Mouse (Mus musculus) hindbrain, embryonic 16.5 days (tissue): Measurements from ENCODE around the gene Wnt6. TPM values are rescaled to one million over a fixed set of nuclear protein-coding genes. Genes with fewer than 3 reads are reported as not detected.

ENCODE experiments used
- ATAC-seq: fragments of 200-750 bp; cut with Nextera tagmentation; 2 replicates; pipeline ENCODE4 v1.8.0; 2017; ENCODE audit warnings: moderate TSS enrichment, moderate library complexity
- H3K27ac ChIP-seq: fragments of 300-500 bp; sonication (generic); 2 replicates; pipeline ENCODE4 v1.5.1; 2014; ENCODE audit warnings: low read depth, mild to moderate bottlenecking, control low read depth, low read length, moderate library complexity
- H3K27me3 ChIP-seq: fragments of 300-500 bp; sonication (generic); replicated peaks from 2 replicates; pipeline ENCODE4 v1.6.1; 2014; ENCODE audit warnings: low read length; ENCODE audit not compliant: control insufficient read depth, insufficient read depth
- H3K36me3 ChIP-seq: fragments of 300-500 bp; sonication (generic); 2 replicates; pipeline ENCODE4 v1.6.1; 2014; ENCODE audit warnings: mild to moderate bottlenecking, low read length, moderate library complexity, mixed read lengths; ENCODE audit not compliant: control insufficient read depth, insufficient read depth
- H3K4me1 ChIP-seq: fragments of 300-500 bp; sonication (generic); 2 replicates; pipeline ENCODE4 v1.6.1; 2014; ENCODE audit warnings: low read depth, low read length; ENCODE audit not compliant: control insufficient read depth, insufficient read depth
- H3K4me2 ChIP-seq: fragments of 300-500 bp; sonication (generic); 2 replicates; pipeline ENCODE4 v1.6.1; 2014; ENCODE audit warnings: mild to moderate bottlenecking, low read length, control low read depth, moderate library complexity
- H3K4me3 ChIP-seq: fragments of 300-500 bp; sonication (generic); 2 replicates; pipeline ENCODE4 v1.5.1; 2014; ENCODE audit warnings: mild to moderate bottlenecking, low read length, control low read depth, moderate library complexity
- H3K9ac ChIP-seq: fragments of 300-500 bp; sonication (generic); 2 replicates; pipeline ENCODE4 v1.6.1; 2014; ENCODE audit warnings: low read depth, mild to moderate bottlenecking, control low read depth, low read length, moderate library complexity
- H3K9me3 ChIP-seq: fragments of 300-500 bp; sonication (generic); 2 replicates; pipeline ENCODE4 v1.6.1; 2014; ENCODE audit warnings: mild to moderate bottlenecking, low read length, moderate library complexity; ENCODE audit not compliant: control insufficient read depth
- WGBS: fragments of 180-500 bp; shearing (Covaris S2); extraction: QIAGEN DNeasy Blood & Tissue Kit; methylation state at CpG from one replicate; pipeline ENCODE4 v1.1.7; 2014; 5-methylcytosine and 5-hydroxymethylcytosine counted together
- polyA plus RNA-seq: library from polyadenylated mRNA; unstranded; fragments of >200 nt; fragmentation: Nextera tagmentation; extraction: Ambion mirVana; gene quantifications from 2 replicates; pipeline ENCODE4 v1.2.1, GENCODE M21; 2015

Wnt6 gene
- polyA plus RNA-seq, 1 experiment from 2014 or later: 6.1 TPM

DNA sequence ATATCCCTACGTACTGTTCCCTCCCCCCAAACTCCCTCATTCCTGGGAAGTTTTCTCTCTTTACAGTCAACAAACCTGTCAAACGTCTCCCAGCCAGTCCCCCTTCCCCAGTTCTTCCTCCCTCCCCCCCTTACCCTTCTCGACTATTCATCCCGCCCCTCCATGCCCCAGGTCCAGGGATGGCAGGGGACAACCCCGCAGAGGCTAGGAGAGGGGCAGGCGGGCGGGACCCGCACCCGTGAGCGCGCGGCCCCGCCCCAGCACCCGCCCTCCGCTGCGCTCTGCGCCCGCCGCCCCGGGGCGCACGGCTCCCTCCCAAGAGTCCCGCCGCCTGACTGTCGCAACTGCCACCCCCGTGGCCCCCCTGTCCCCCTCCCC, 236 bp upstream of the Wnt6 start:
- ATAC-seq: no peak
- WGBS: under 1% methylated on average over 24 of the region's 26 CpGs
- Histone ChIP-seq H3K36me3 (no peaks in the 10 kb centered on the region), H3K4me3 (peak overlapping the region; percentile 52), H3K4me1 (peaks cover 22% of the 10 kb centered on the region), H3K4me2 (peak overlapping the region; percentile 97), H3K9ac (peak overlapping the region; percentile 57), H3K9me3 (no peaks in the 10 kb centered on the region), H3K27me3 (peaks cover 67% of the 10 kb centered on the region), H3K27ac (no peak overlapping the region)

GRCm38 (mm10) chr1:74771931-74772620, 384 bp downstream of the Wnt6 start:
- Histone ChIP-seq H3K36me3 (no peaks in the 10 kb centered on the region), H3K27me3 (peaks cover 70% of the 10 kb centered on the region), H3K9ac (peak overlapping the region; percentile 57), H3K27ac (no peak overlapping the region), H3K9me3 (no peaks in the 10 kb centered on the region), H3K4me3 (peak overlapping the region; percentile 52), H3K4me1 (peaks cover 22% of the 10 kb centered on the region), H3K4me2 (peak overlapping the region; percentile 97)
- under 1% methylated on average over 32 of the region's 51 CpGs for WGBS
- peak; percentile 10; the same call in 1 of the 2 replicates for ATAC-seq

- H3K9me3 ChIP-seq: no peaks in the 10 kb centered on the region
- peak overlapping the region; percentile 51 for H3K4me2 ChIP-seq
- under 1% methylated on average over 15 of the region's 15 CpGs for WGBS
- H3K36me3 ChIP-seq: no peaks in the 10 kb centered on the region
- peak; percentile 85 for ATAC-seq
- H3K4me1 ChIP-seq: peaks cover 22% of the 10 kb centered on the region
- H3K4me3 ChIP-seq: peak overlapping the region; percentile 26
- H3K27me3 ChIP-seq: peaks cover 65% of the 10 kb centered on the region
- H3K9ac ChIP-seq: no peak overlapping the region
- no peak overlapping the region for H3K27ac ChIP-seq
These were observed 1.4 kb downstream of the Wnt6 start for GRCm38 (mm10) chr1:74773136-74773535.

- H3K4me3 ChIP-seq: no peak overlapping the region
- WGBS: 20% methylated on average over 7 of the region's 7 CpGs
- H3K27ac ChIP-seq: no peak overlapping the region
- no peak overlapping the region for H3K9ac ChIP-seq
- H3K9me3 ChIP-seq: no peaks in the 10 kb centered on the region
- ATAC-seq: no peak
- no peak overlapping the region for H3K4me2 ChIP-seq
- no peaks in the 10 kb centered on the region for H3K36me3 ChIP-seq
- H3K4me1 ChIP-seq: peaks cover 22% of the 10 kb centered on the region
- H3K27me3 ChIP-seq: peaks cover 61% of the 10 kb centered on the region
These were observed 2.4 kb downstream of the Wnt6 start for GRCm38 (mm10) chr1:74774062-74774461.

DNA sequence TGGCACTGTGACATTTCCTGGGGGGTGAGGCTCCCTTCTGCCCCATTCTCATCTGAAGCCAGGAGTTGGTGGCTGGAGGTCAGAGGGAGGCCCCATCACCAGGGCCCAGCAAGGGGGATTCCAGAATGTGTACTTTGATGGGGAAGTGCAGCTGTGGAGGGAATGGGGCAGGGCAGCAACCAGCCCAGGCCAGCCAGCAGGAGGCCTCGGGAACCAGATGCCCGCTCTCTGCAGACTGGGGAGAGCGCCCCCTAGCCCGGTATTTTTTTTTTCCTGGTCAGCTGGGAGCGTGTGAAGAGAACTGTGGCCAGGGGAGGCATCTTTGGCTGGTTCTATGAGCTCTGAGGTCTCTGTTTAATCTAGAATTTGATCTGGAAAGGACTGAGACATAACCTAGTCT, 4.1 kb downstream of the Wnt6 start:
- no peaks in the 10 kb centered on the region for H3K36me3 ChIP-seq
- H3K4me3 ChIP-seq: no peak overlapping the region
- no peak overlapping the region for H3K4me2 ChIP-seq
- peaks cover 55% of the 10 kb centered on the region for H3K27me3 ChIP-seq
- 22% methylated on average over 5 of the region's 5 CpGs for WGBS
- no peak overlapping the region for H3K9ac ChIP-seq
- peaks cover 21% of the 10 kb centered on the region for H3K4me1 ChIP-seq
- no peak overlapping the region for H3K27ac ChIP-seq
- H3K9me3 ChIP-seq: no peaks in the 10 kb centered on the region
- ATAC-seq: no peak

DNA sequence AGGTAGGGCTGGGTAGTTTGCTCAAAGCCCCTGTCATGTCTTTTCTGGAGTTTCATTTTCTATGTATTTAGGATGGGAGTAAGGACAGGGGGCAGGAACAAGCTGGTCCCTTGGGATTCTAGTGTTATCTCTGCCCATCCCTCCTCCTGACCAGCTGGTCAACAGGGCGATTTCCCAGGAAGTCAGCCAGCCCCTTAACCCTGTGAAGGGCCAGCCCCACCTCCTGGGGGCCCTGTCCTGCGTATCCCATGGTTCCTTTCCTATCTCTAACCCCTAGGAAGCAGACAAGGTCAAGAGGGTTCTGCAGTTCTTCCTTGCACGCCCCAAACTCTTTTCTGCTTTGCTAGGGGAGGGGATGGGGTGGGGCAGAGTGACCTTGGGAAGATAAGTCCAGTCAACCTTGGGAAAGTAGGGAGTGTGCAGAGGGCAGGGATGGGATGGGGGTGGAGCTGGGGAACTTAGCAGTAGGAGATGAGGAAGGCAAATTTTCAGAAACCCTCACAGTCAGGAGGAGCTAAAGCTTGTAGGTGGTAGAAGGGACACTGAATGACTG, 7.3 kb downstream of the Wnt6 start:
- WGBS: 36% methylated on average over 3 of the region's 3 CpGs

DNA sequence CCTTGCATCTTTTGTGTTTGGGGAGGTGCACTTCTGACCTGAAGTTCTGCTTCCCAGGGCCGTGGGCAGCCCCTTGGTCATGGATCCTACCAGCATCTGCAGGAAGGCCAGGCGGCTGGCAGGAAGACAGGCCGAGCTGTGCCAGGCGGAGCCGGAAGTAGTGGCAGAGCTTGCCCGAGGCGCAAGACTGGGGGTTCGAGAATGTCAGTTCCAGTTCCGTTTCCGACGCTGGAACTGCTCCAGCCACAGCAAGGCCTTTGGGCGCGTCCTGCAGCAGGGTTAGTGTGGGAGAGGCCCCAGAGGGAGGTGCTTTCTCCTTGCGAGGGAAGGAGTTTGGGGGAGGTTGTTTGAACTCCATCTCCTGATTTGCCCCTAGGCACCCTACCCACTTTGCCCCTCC, 10.4 kb downstream of the Wnt6 start:
- no peak overlapping the region for H3K27ac ChIP-seq
- H3K27me3 ChIP-seq: peaks cover 65% of the 10 kb centered on the region
- H3K4me3 ChIP-seq: no peak overlapping the region
- no peak overlapping the region for H3K9ac ChIP-seq
- WGBS: 24% methylated on average over 14 of the region's 14 CpGs
- peaks cover 14% of the 10 kb centered on the region for H3K4me1 ChIP-seq
- H3K4me2 ChIP-seq: no peak overlapping the region
- no peaks in the 10 kb centered on the region for H3K36me3 ChIP-seq
- ATAC-seq: no peak
- H3K9me3 ChIP-seq: no peaks in the 10 kb centered on the region

More for the DNA sequence above, 7.3 kb downstream of the Wnt6 start:
- no peaks in the 10 kb centered on the region for H3K9me3 ChIP-seq
- no peak overlapping the region for H3K9ac ChIP-seq
- H3K36me3 ChIP-seq: no peaks in the 10 kb centered on the region
- H3K4me1 ChIP-seq: peaks cover 10% of the 10 kb centered on the region
- no peak overlapping the region for H3K4me2 ChIP-seq
- no peak for ATAC-seq
- H3K27me3 ChIP-seq: peaks cover 63% of the 10 kb centered on the region
- no peak overlapping the region for H3K4me3 ChIP-seq
- no peak overlapping the region for H3K27ac ChIP-seq

- no peaks in the 10 kb centered on the region for H3K9me3 ChIP-seq
- H3K4me2 ChIP-seq: peak overlapping the region; percentile 85
- H3K4me1 ChIP-seq: peaks cover 14% of the 10 kb centered on the region
- H3K36me3 ChIP-seq: no peaks in the 10 kb centered on the region
- H3K27me3 ChIP-seq: peaks cover 66% of the 10 kb centered on the region
- no peak overlapping the region for H3K27ac ChIP-seq
- ATAC-seq: no peak
- H3K4me3 ChIP-seq: peak overlapping the region; percentile 48
- H3K9ac ChIP-seq: no peak overlapping the region
- WGBS: 1% methylated on average over 13 of the region's 13 CpGs
These were observed 11.9 kb downstream of the Wnt6 start for GRCm38 (mm10) chr1:74783554-74783953.

- peak; percentile 19; the same call in 1 of the 2 replicates for ATAC-seq
- Histone ChIP-seq H3K4me1 (peaks cover 14% of the 10 kb centered on the region), H3K4me3 (peak overlapping the region; percentile 48), H3K9me3 (no peaks in the 10 kb centered on the region), H3K27me3 (peaks cover 69% of the 10 kb centered on the region), H3K36me3 (no peaks in the 10 kb centered on the region), H3K4me2 (peak overlapping the region; percentile 85), H3K27ac (no peak overlapping the region), H3K9ac (peak overlapping the region; percentile 39; the same call in 1 of the 2 replicates)
- WGBS: 2% methylated on average over 66 of the region's 67 CpGs
These were observed 12.5 kb downstream of the Wnt6 start for GRCm38 (mm10) chr1:74784041-74784759.
